Mouse (Mus musculus) MEL (cell line): ENCODE results near the gene Uspl1. TPM values are rescaled to one million over a fixed set of nuclear protein-coding genes. Genes with fewer than 3 reads are reported as not detected.

Experiments used
- DNase-seq: peaks from one replicate; pipeline ENCODE4 v3.0.0; 2011; ENCODE audit warnings: low read depth, low spot score
- H3K27ac ChIP-seq: 2 replicates; pipeline ENCODE4 v1.5.1; 2012; ENCODE audit warnings: low read depth, mild to moderate bottlenecking, control low read depth, low read length, moderate library complexity; ENCODE audit not compliant: control insufficient read depth
- H3K27me3 ChIP-seq, 2 experiments: fragments of 150-350 bp in 1 of 2; sonication (generic) in 1 of 2; 2 replicates each; pipeline ENCODE4 v1.6.1; 2012; ENCODE audit warnings: low read length in 2 of 2, mild to moderate bottlenecking in 2 of 2, improper control_type of control experiment in 1 of 2, moderate library complexity in 1 of 2; ENCODE audit not compliant: insufficient read depth in 2 of 2, control insufficient read depth in 1 of 2
- H3K36me3 ChIP-seq, 2 experiments: 2 replicates each; pipeline ENCODE4 v1.6.1; 2012 to 2014; ENCODE audit warnings: low read length in 2 of 2, improper control_type of control experiment in 1 of 2, inconsistent platforms in 1 of 2, mild to moderate bottlenecking in 1 of 2; ENCODE audit not compliant: insufficient read depth in 2 of 2, control insufficient read depth in 1 of 2
- H3K4me1 ChIP-seq, 2 experiments: fragments of 150-350 bp in 1 of 2; sonication (generic) in 1 of 2; 2 replicates each; pipeline ENCODE4 v1.6.1; 2012; ENCODE audit warnings: low read length in 2 of 2, improper control_type of control experiment in 1 of 2, mild to moderate bottlenecking in 1 of 2; ENCODE audit not compliant: insufficient read depth in 2 of 2, control insufficient read depth in 1 of 2
- H3K4me3 ChIP-seq, 2 experiments: fragments of 150-350 bp in 1 of 2; sonication (generic) in 1 of 2; 2 replicates each; pipeline ENCODE4 v1.5.1; 2012; ENCODE audit warnings: low read depth in 2 of 2, low read length in 2 of 2, mild to moderate bottlenecking in 2 of 2, moderate library complexity in 2 of 2, control low read depth in 1 of 2, improper control_type of control experiment in 1 of 2; ENCODE audit not compliant: control insufficient read depth in 1 of 2, insufficient read depth in 1 of 2
- H3K79me2 ChIP-seq: 2 replicates; pipeline ENCODE4 v1.6.1; 2012; ENCODE audit warnings: mild to moderate bottlenecking, low read length, moderate library complexity; ENCODE audit not compliant: control insufficient read depth, poor library complexity, insufficient read depth
- H3K9ac ChIP-seq: 2 replicates; pipeline ENCODE4 v1.6.1; 2012; ENCODE audit warnings: low read depth, mild to moderate bottlenecking, control low read depth, low read length, moderate library complexity; ENCODE audit not compliant: control insufficient read depth, poor library complexity, severe bottlenecking
- H3K9me3 ChIP-seq: fragments of 150-350 bp; sonication (generic); replicated peaks from 2 replicates; pipeline ENCODE4 v1.6.1; 2012; ENCODE audit warnings: mild to moderate bottlenecking, low read length, improper control_type of control experiment, moderate library complexity; ENCODE audit not compliant: insufficient read depth
- CHD1 ChIP-seq: IDR thresholded peaks from 2 replicates; pipeline ENCODE4 v1.6.1; 2012; ENCODE audit warnings: low read depth, mild to moderate bottlenecking, inconsistent platforms, low read length, improper control_type of control experiment
- CTCF ChIP-seq, 3 experiments: IDR thresholded peaks in 2 of 3; conservative IDR thresholded peaks in 1 of 3; 2 replicates each; pipeline ENCODE4 v1.5.1; 2011 to 2012; ENCODE audit warnings: low read length in 3 of 3, low read depth in 2 of 3, mild to moderate bottlenecking in 2 of 3, improper control_type of control experiment in 1 of 3, inconsistent platforms in 1 of 3, mixed read lengths in 1 of 3, moderate library complexity in 1 of 3; ENCODE audit not compliant: control insufficient read depth in 1 of 3, insufficient read depth in 1 of 3, poor library complexity in 1 of 3, severe bottlenecking in 1 of 3
- E2F4 ChIP-seq: IDR thresholded peaks from 2 replicates; pipeline ENCODE4 v1.6.1; 2011; ENCODE audit warnings: low read depth, low read length, improper control_type of control experiment, borderline replicate concordance
- ELF1 ChIP-seq: IDR thresholded peaks from 2 replicates; pipeline ENCODE4 v1.6.1; 2014; ENCODE audit warnings: low read depth, mild to moderate bottlenecking, inconsistent platforms, low read length, improper control_type of control experiment, moderate library complexity
- ETS1 ChIP-seq: IDR thresholded peaks from 2 replicates; pipeline ENCODE4 v1.6.1; 2012; ENCODE audit warnings: low read depth, mild to moderate bottlenecking, inconsistent platforms, low read length, improper control_type of control experiment, moderate library complexity
- GABPA ChIP-seq: IDR thresholded peaks from 2 replicates; pipeline ENCODE4 v1.6.1; 2012; ENCODE audit warnings: low read depth, mild to moderate bottlenecking, inconsistent platforms, low read length, improper control_type of control experiment, moderate library complexity
- GATA1 ChIP-seq: IDR thresholded peaks from 2 replicates; pipeline ENCODE4 v1.6.1; 2011; ENCODE audit warnings: low read depth, low read length, improper control_type of control experiment
- HCFC1 ChIP-seq: IDR thresholded peaks from 2 replicates; pipeline ENCODE4 v1.6.1; 2012; ENCODE audit warnings: low read depth, mild to moderate bottlenecking, inconsistent platforms, low read length, improper control_type of control experiment, moderate library complexity
- KAT2A ChIP-seq: conservative IDR thresholded peaks from 2 replicates; pipeline ENCODE4 v1.6.1; 2012; ENCODE audit warnings: low read depth, low read length, improper control_type of control experiment, inconsistent platforms
- MAFK ChIP-seq: IDR thresholded peaks from 2 replicates; pipeline ENCODE4 v1.6.1; 2011; ENCODE audit warnings: low read depth, mild to moderate bottlenecking, low read length, improper control_type of control experiment, borderline replicate concordance
- MAZ ChIP-seq: IDR thresholded peaks from 2 replicates; pipeline ENCODE4 v1.6.1; 2012; ENCODE audit warnings: low read depth, mild to moderate bottlenecking, inconsistent platforms, low read length, improper control_type of control experiment
- MEF2A ChIP-seq: IDR thresholded peaks from 2 replicates; pipeline ENCODE4 v1.6.1; 2014; ENCODE audit warnings: low read depth, mild to moderate bottlenecking, inconsistent platforms, low read length, improper control_type of control experiment; ENCODE audit not compliant: poor library complexity, insufficient replicate concordance, severe bottlenecking; ENCODE audit errors: extremely low read depth
- MXI1 ChIP-seq: IDR thresholded peaks from 2 replicates; pipeline ENCODE4 v1.6.1; 2011; ENCODE audit warnings: mild to moderate bottlenecking, low read depth, low read length, improper control_type of control experiment
- MYB ChIP-seq: IDR thresholded peaks from 2 replicates; pipeline ENCODE4 v1.6.1; 2011; ENCODE audit warnings: mild to moderate bottlenecking, low read depth, low read length, improper control_type of control experiment
- NELFE ChIP-seq: IDR thresholded peaks from 2 replicates; pipeline ENCODE4 v1.6.1; 2011; ENCODE audit warnings: low read depth, low read length, improper control_type of control experiment
- NRF1 ChIP-seq: IDR thresholded peaks from 2 replicates; pipeline ENCODE4 v1.6.1; 2014; ENCODE audit warnings: low read depth, mild to moderate bottlenecking, inconsistent platforms, low read length, improper control_type of control experiment, moderate library complexity; ENCODE audit not compliant: poor library complexity, insufficient read depth, severe bottlenecking
- POLR2A ChIP-seq, 2 experiments: IDR thresholded peaks; 2 replicates each; pipeline ENCODE4 v1.6.1; 2011 to 2012; ENCODE audit warnings: low read length in 2 of 2, mild to moderate bottlenecking in 2 of 2, control low read depth in 1 of 2, improper control_type of control experiment in 1 of 2, low read depth in 1 of 2, moderate library complexity in 1 of 2; ENCODE audit not compliant: control insufficient read depth in 1 of 2, insufficient read depth in 1 of 2, poor library complexity in 1 of 2
- POLR2AphosphoS5 ChIP-seq: IDR thresholded peaks from 2 replicates; pipeline ENCODE4 v1.6.1; 2012; ENCODE audit warnings: low read depth, borderline replicate concordance, mild to moderate bottlenecking, inconsistent platforms, low read length, moderate library complexity, mixed read lengths
- RAD21 ChIP-seq: IDR thresholded peaks from 2 replicates; pipeline ENCODE4 v1.6.1; 2011; ENCODE audit warnings: mild to moderate bottlenecking, low read depth, low read length, improper control_type of control experiment
- RCOR1 ChIP-seq: IDR thresholded peaks from 2 replicates; pipeline ENCODE4 v1.6.1; 2012; ENCODE audit warnings: low read depth, mild to moderate bottlenecking, inconsistent platforms, low read length, improper control_type of control experiment
- SIN3A ChIP-seq: IDR thresholded peaks from 2 replicates; pipeline ENCODE4 v1.6.1; 2012; ENCODE audit warnings: low read length, improper control_type of control experiment, inconsistent platforms
- SMC3 ChIP-seq: IDR thresholded peaks from 2 replicates; pipeline ENCODE4 v1.6.1; 2011; ENCODE audit warnings: low read depth, low read length, improper control_type of control experiment
- TCF12 ChIP-seq: IDR thresholded peaks from 2 replicates; pipeline ENCODE4 v1.6.1; 2014; ENCODE audit warnings: low read depth, mild to moderate bottlenecking, inconsistent platforms, low read length, improper control_type of control experiment, moderate library complexity
- UBTF ChIP-seq: IDR thresholded peaks from 2 replicates; pipeline ENCODE4 v1.6.1; 2012; ENCODE audit warnings: low read depth, mild to moderate bottlenecking, inconsistent platforms, low read length, improper control_type of control experiment, moderate library complexity, borderline replicate concordance; ENCODE audit not compliant: insufficient read depth
- USF1 ChIP-seq: IDR thresholded peaks from 2 replicates; pipeline ENCODE4 v1.6.1; 2014; ENCODE audit warnings: low read depth, mild to moderate bottlenecking, inconsistent platforms, low read length, improper control_type of control experiment, moderate library complexity
- USF2 ChIP-seq, 2 experiments: IDR thresholded peaks; 2 replicates each; pipeline ENCODE4 v1.6.1; 2011 to 2012; ENCODE audit warnings: improper control_type of control experiment in 2 of 2, low read length in 2 of 2, borderline replicate concordance in 1 of 2, inconsistent platforms in 1 of 2, low read depth in 1 of 2, mild to moderate bottlenecking in 1 of 2; ENCODE audit not compliant: insufficient read depth in 1 of 2
- ZC3H11A ChIP-seq: IDR thresholded peaks from 2 replicates; pipeline ENCODE4 v1.6.1; 2012; ENCODE audit warnings: low read depth, mild to moderate bottlenecking, inconsistent platforms, low read length, improper control_type of control experiment
- ZMIZ1 ChIP-seq: IDR thresholded peaks from 2 replicates; pipeline ENCODE4 v1.6.1; 2012; ENCODE audit warnings: low read depth, mild to moderate bottlenecking, inconsistent platforms, low read length, improper control_type of control experiment, moderate library complexity
- ZNF384 ChIP-seq: IDR thresholded peaks from 2 replicates; pipeline ENCODE4 v1.6.1; 2012; ENCODE audit warnings: low read depth, mild to moderate bottlenecking, inconsistent platforms, low read length, improper control_type of control experiment
- polyA plus RNA-seq, 2 experiments: library from polyadenylated mRNA; stranded (reverse) in 1 of 2; unstranded in 1 of 2; fragments of >175 nt in 1 of 2; fragments of >200 nt in 1 of 2; gene quantifications; 2 replicates each; pipeline versions ENCODE4 v1.2.1 to v1.2.4; 2012; ENCODE audit warnings: low replicate concordance in 2 of 2, low read depth in 1 of 2; ENCODE audit not compliant: insufficient read length in 2 of 2, insufficient read depth in 1 of 2, missing spikeins in 1 of 2
- total RNA-seq: library from RNA; depleted of rRNA; stranded (reverse); fragments of 300-350 nt; gene quantifications from 2 replicates; pipeline ENCODE4 v1.2.3, GENCODE M21; 2012

Gene Uspl1
- total and polyA plus RNA-seq, 3 experiments, result 68.5 to 179 (median 94.4) TPM

DNA sequence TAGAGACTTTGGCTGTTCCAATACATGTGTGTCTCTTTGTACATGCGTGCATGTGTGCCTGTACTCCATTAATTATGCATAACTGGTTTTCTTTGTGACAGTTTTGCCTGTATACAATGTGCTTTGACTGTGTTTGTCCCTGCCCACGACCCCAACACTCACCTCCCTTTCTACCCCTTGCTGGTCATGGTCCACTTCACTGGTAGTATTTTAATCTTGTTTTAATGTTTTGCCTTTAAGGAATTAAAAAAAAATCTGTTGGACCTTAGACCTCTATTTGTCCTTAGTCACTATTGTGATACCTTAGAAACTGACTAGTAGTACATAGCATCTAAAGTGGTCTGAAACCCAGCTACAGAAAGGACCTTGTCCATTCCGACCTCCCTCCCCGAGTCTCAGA lies 26.9 kb downstream of the Uspl1 start:
- H3K36me3 ChIP-seq, result peaks cover 2 to 64% of the 10 kb centered on the region in 2 experiments; a peak in 3 of 4 replicates
- H3K79me2 ChIP-seq, result peaks cover 2% of the 10 kb centered on the region
- no peaks in the 10 kb centered on the region for H3K27me3 ChIP-seq
- no peak overlapping the region for H3K27ac ChIP-seq
- no peak overlapping the region for H3K4me3 ChIP-seq
- TF ChIP-seq ELF1 (no peak), SMC3 (no peak), UBTF (no peak), ETS1 (no peak), ZC3H11A (no peak), MEF2A (no peak), USF2 (IDR thresholded peaks at IDR 0.05; ENCODE audit: borderline replicate concordance in 1 of 2, insufficient read depth in 1 of 2, low read depth in 1 of 2, low read length in 2 of 2) (no peak), NELFE (no peak), ZNF384 (no peak), MAZ (no peak), TCF12 (no peak), KAT2A (no peak), USF1 (no peak), MXI1 (no peak), GABPA (no peak), GATA1 (no peak), HCFC1 (no peak), RAD21 (no peak), ZMIZ1 (no peak), E2F4 (no peak)
- TF ChIP-seq, all 39 proteins: peak for 0
- no peak overlapping the region for H3K9ac ChIP-seq
- no peak for DNase-seq
- H3K4me1 ChIP-seq, result no peaks in the 10 kb centered on the region
- H3K9me3 ChIP-seq, result no peaks in the 10 kb centered on the region

- Histone ChIP-seq H3K9ac (no peak overlapping the region), H3K79me2 (no peaks in the 10 kb centered on the region), H3K36me3 (peaks cover under 1 to 49% of the 10 kb centered on the region in 2 experiments; a peak in 3 of 4 replicates), H3K9me3 (no peaks in the 10 kb centered on the region), H3K4me1 (peaks cover 0 to 5% of the 10 kb centered on the region in 2 experiments; a peak in 2 of 4 replicates), H3K4me3 (no peak overlapping the region), H3K27ac (no peak overlapping the region), H3K27me3 (no peaks in the 10 kb centered on the region)
- no peak for DNase-seq
- TF ChIP-seq KAT2A, result no peak
- TF ChIP-seq CTCF (IDR thresholded peaks at IDR 0.05 in 2 of 3, conservative IDR thresholded peaks at IDR 0.05 in 1 of 3; ENCODE audit: control insufficient read depth in 1 of 3, insufficient read depth in 1 of 3, low read depth in 2 of 3, low read length in 3 of 3, poor library complexity in 1 of 3, severe bottlenecking in 1 of 3), result no peak
- TF ChIP-seq RCOR1, result no peak
- TF ChIP-seq ZMIZ1, result no peak
- TF ChIP-seq POLR2A (IDR thresholded peaks at IDR 0.05; ENCODE audit: control insufficient read depth in 1 of 2, insufficient read depth in 1 of 2, low read depth in 1 of 2, low read length in 2 of 2, poor library complexity in 1 of 2), result no peak
- no peak for TF ChIP-seq GABPA
- TF ChIP-seq MAFK, result no peak
- no peak for TF ChIP-seq MYB
- no peak for TF ChIP-seq ZC3H11A
- TF ChIP-seq E2F4, result no peak
- TF ChIP-seq UBTF, result no peak
- no peak for TF ChIP-seq NRF1
- no peak for TF ChIP-seq RAD21
- TF ChIP-seq SIN3A, result no peak
- TF ChIP-seq POLR2AphosphoS5, result no peak
- no peak for TF ChIP-seq GATA1
- no peak for TF ChIP-seq ELF1
- TF ChIP-seq CHD1, result no peak
Observed at GRCm38 (mm10) chr5:149212806-149213205, 28.7 kb downstream of the Uspl1 start.
